Mouse (Mus musculus): ENCODE data around the gene Heg1. TPM values are rescaled to one million over a fixed set of nuclear protein-coding genes. Genes with fewer than 3 reads are reported as not detected.
A peak's percentile ranks its signal among the peaks of the same experiment; 100 is the strongest.

Gene Heg1
- polyA plus RNA-seq, 1 experiment = 28.4 TPM

- TF ChIP-seq POLR2A (IDR thresholded peaks at IDR 0.05; ENCODE audit: low read depth, low read length) (no peak), CTCF (conservative IDR thresholded peaks at IDR 0.05; ENCODE audit: insufficient read depth, insufficient read length, low read depth, low read length) (no peak)
- WGBS = 78% methylated on average over 13 of the region's 13 CpGs
- peak overlapping the region; percentile 62 for H3K4me3 ChIP-seq (ENCODE audit: insufficient read depth, low read depth, low read length)
- peak overlapping the region; percentile 71 for H3K27ac ChIP-seq (ENCODE audit: insufficient read depth, low read depth, low read length)
- no peaks in the 10 kb centered on the region for H3K27me3 ChIP-seq (replicated peaks; ENCODE audit: control insufficient read depth, insufficient read depth, low read length)
- no peaks in the 10 kb centered on the region for H3K36me3 ChIP-seq (ENCODE audit: control insufficient read depth, insufficient read depth, low read length)
- DNase-seq = no peak
- no peaks in the 10 kb centered on the region for H3K4me1 ChIP-seq (ENCODE audit: control insufficient read depth, insufficient read depth, low read length)
Measured at GRCm38 (mm10) chr16:33683206-33684161, 686 bp upstream of the Heg1 start.

GRCm38 (mm10) chr16:33684703-33685701 lies 832 bp downstream of the Heg1 start:
- TF ChIP-seq POLR2A (IDR thresholded peaks at IDR 0.05; ENCODE audit: low read depth, low read length) (no peak), CTCF (conservative IDR thresholded peaks at IDR 0.05; ENCODE audit: insufficient read depth, insufficient read length, low read depth, low read length) (no peak)
- DNase-seq = peak; percentile 19
- Histone ChIP-seq H3K36me3 (ENCODE audit: control insufficient read depth, insufficient read depth, low read length) (no peaks in the 10 kb centered on the region), H3K27ac (ENCODE audit: insufficient read depth, low read depth, low read length) (peak overlapping the region; percentile 67), H3K27me3 (replicated peaks; ENCODE audit: control insufficient read depth, insufficient read depth, low read length) (no peaks in the 10 kb centered on the region), H3K4me1 (ENCODE audit: control insufficient read depth, insufficient read depth, low read length) (no peaks in the 10 kb centered on the region), H3K4me3 (ENCODE audit: insufficient read depth, low read depth, low read length) (peak overlapping the region; percentile 62)
- 3% methylated on average over 46 of the region's 46 CpGs for WGBS

GRCm38 (mm10) chr16:33686056-33686455 lies 1.9 kb downstream of the Heg1 start:
- TF ChIP-seq CTCF (conservative IDR thresholded peaks at IDR 0.05; ENCODE audit: insufficient read depth, insufficient read length, low read depth, low read length) (no peak), POLR2A (IDR thresholded peaks at IDR 0.05; ENCODE audit: low read depth, low read length) (no peak)
- Histone ChIP-seq H3K4me1 (ENCODE audit: control insufficient read depth, insufficient read depth, low read length) (no peaks in the 10 kb centered on the region), H3K27ac (ENCODE audit: insufficient read depth, low read depth, low read length) (no peak overlapping the region), H3K4me3 (ENCODE audit: insufficient read depth, low read depth, low read length) (peak overlapping the region; percentile 62), H3K36me3 (ENCODE audit: control insufficient read depth, insufficient read depth, low read length) (no peaks in the 10 kb centered on the region), H3K27me3 (replicated peaks; ENCODE audit: control insufficient read depth, insufficient read depth, low read length) (no peaks in the 10 kb centered on the region)
- no peak for DNase-seq
- 73% methylated on average over 1 of the region's 1 CpGs for WGBS

GRCm38 (mm10) chr16:33687724-33688123 lies 3.6 kb downstream of the Heg1 start:
- H3K4me1 ChIP-seq (ENCODE audit: control insufficient read depth, insufficient read depth, low read length) = no peaks in the 10 kb centered on the region

GRCm38 (mm10) chr16:33690975-33691747 lies 7.0 kb downstream of the Heg1 start:
- DNase-seq = peak; percentile 18
- H3K4me1 ChIP-seq (ENCODE audit: control insufficient read depth, insufficient read depth, low read length) = no peaks in the 10 kb centered on the region
- no peak for TF ChIP-seq CTCF (conservative IDR thresholded peaks at IDR 0.05; ENCODE audit: insufficient read depth, insufficient read length, low read depth, low read length)
- TF ChIP-seq POLR2A (IDR thresholded peaks at IDR 0.05; ENCODE audit: low read depth, low read length) = no peak
- H3K36me3 ChIP-seq (ENCODE audit: control insufficient read depth, insufficient read depth, low read length) = no peaks in the 10 kb centered on the region
- no peaks in the 10 kb centered on the region for H3K27me3 ChIP-seq (replicated peaks; ENCODE audit: control insufficient read depth, insufficient read depth, low read length)
- H3K27ac ChIP-seq (ENCODE audit: insufficient read depth, low read depth, low read length) = no peak overlapping the region
- no peak overlapping the region for H3K4me3 ChIP-seq (ENCODE audit: insufficient read depth, low read depth, low read length)
- 64% methylated on average over 6 of the region's 6 CpGs for WGBS

More at GRCm38 (mm10) chr16:33687724-33688123, 3.6 kb downstream of the Heg1 start:
- Histone ChIP-seq H3K36me3 (ENCODE audit: control insufficient read depth, insufficient read depth, low read length) (no peaks in the 10 kb centered on the region), H3K27me3 (replicated peaks; ENCODE audit: control insufficient read depth, insufficient read depth, low read length) (no peaks in the 10 kb centered on the region), H3K27ac (ENCODE audit: insufficient read depth, low read depth, low read length) (0 out of 2 replicates have a peak overlapping the region, but pooled peaks have one; percentile 22), H3K4me3 (ENCODE audit: insufficient read depth, low read depth, low read length) (peak overlapping the region; percentile 22)
- DNase-seq = no peak
- 61% methylated on average over 3 of the region's 3 CpGs for WGBS
- TF ChIP-seq POLR2A (IDR thresholded peaks at IDR 0.05; ENCODE audit: low read depth, low read length) (no peak), CTCF (conservative IDR thresholded peaks at IDR 0.05; ENCODE audit: insufficient read depth, insufficient read length, low read depth, low read length) (no peak)

- H3K27me3 ChIP-seq (replicated peaks; ENCODE audit: control insufficient read depth, insufficient read depth, low read length) = no peaks in the 10 kb centered on the region
- H3K36me3 ChIP-seq (ENCODE audit: control insufficient read depth, insufficient read depth, low read length) = no peaks in the 10 kb centered on the region
- TF ChIP-seq CTCF (conservative IDR thresholded peaks at IDR 0.05; ENCODE audit: insufficient read depth, insufficient read length, low read depth, low read length) (no peak), POLR2A (IDR thresholded peaks at IDR 0.05; ENCODE audit: low read depth, low read length) (no peak)
- H3K4me3 ChIP-seq (ENCODE audit: insufficient read depth, low read depth, low read length) = no peak overlapping the region
- DNase-seq = no peak
- H3K4me1 ChIP-seq (ENCODE audit: control insufficient read depth, insufficient read depth, low read length) = 0 out of 2 replicates have a peak, but pooled peaks cover 3% of the 10 kb centered on the region
- 59% methylated on average over 1 of the region's 1 CpGs for WGBS
- H3K27ac ChIP-seq (ENCODE audit: insufficient read depth, low read depth, low read length) = no peak overlapping the region
Measured at GRCm38 (mm10) chr16:33693553-33693952, 9.4 kb downstream of the Heg1 start.
